Mouse (Mus musculus): ENCODE measurements around the gene Gpc5.
A peak's percentile ranks its signal among the peaks of the same experiment; 100 is the strongest.

The Gpc5 gene

DNA sequence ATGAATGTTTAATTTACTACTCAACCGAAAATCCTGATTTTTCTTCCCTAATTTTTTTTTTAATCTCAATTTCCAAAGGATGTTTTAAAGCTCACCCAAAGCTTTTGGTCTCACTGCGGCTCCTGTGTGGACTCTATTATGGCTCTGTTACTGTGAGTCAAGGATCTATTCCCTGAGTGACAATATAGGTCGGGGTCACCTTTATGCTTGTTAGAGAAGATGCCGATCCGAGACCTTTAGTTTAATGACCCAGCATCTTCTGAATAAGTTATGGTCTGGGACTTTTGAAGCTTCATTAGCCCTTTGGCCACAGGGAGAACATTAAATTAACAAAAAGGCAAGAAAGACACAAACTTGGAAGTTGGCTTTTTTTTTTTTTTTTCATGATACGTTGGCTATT lies 408.8 kb downstream of the Gpc5 start:
- DNase-seq (ENCODE audit: extremely low spot score, low spot score), result no peak

DNA sequence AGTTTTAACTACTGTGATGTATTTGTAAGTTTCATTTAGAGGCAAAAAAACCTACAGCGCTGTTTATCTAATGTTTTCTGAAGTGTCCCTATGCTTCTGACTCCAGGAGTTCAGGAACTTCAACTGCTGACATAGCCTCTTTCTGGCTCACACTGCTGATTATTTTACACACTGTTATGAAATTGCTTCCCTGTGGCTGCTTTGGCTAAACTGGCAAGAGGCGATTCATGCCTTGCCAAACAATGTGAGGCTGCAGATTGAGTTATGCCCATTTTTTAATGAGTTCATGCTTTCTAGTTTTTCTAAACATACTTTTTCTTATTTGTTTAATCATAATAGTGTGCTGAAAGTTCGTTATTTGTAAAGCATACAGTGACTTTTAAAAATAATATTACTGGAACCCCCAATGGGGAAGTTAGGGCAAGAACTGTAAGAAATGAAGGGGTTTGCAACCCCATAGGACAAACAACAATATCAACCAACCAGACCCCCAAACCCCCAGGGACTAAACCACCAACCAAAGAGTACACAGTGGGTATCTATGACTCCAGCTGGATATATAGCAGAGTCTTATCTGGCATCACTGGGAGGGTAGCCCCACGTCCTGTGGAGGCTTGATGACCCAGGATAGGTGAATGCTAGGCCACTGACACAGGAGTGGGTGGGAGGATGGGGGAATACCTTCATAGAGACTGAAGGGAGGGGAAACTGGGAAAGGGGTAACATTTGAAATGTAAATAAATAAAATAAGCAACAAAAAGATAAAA lies 454.7 kb downstream of the Gpc5 start:
- DNase-seq (ENCODE audit: extremely low spot score, low spot score), result no peak

DNA sequence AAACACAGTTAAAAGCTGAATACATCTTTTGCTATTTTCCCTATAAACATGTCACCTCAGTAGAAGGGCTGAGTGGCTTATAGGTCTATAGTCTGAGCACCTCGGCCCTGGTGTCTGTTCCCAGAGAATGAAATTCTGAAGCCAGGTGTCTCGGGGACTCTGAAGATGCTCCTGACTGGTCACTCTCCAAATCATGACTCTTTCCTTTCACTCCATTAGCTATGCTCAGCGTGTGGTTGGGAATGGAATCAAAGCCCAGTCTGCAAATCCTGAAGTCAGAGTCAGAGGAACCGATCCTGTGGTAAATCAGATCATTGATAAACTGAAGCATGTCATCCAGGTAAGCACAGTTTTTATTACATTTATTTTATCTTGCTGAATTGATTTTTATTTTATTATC lies 460.0 kb downstream of the Gpc5 start:
- no peak for DNase-seq (ENCODE audit: extremely low spot score, low spot score)

GRCm38 (mm10) chr14:115580466-115581255 lies 488.6 kb downstream of the Gpc5 start:
- no peak for DNase-seq (ENCODE audit: extremely low spot score, low spot score)

- no peak for DNase-seq (ENCODE audit: extremely low spot score, low spot score)
These were observed 489.2 kb downstream of the Gpc5 start for GRCm38 (mm10) chr14:115581256-115581633.

DNA sequence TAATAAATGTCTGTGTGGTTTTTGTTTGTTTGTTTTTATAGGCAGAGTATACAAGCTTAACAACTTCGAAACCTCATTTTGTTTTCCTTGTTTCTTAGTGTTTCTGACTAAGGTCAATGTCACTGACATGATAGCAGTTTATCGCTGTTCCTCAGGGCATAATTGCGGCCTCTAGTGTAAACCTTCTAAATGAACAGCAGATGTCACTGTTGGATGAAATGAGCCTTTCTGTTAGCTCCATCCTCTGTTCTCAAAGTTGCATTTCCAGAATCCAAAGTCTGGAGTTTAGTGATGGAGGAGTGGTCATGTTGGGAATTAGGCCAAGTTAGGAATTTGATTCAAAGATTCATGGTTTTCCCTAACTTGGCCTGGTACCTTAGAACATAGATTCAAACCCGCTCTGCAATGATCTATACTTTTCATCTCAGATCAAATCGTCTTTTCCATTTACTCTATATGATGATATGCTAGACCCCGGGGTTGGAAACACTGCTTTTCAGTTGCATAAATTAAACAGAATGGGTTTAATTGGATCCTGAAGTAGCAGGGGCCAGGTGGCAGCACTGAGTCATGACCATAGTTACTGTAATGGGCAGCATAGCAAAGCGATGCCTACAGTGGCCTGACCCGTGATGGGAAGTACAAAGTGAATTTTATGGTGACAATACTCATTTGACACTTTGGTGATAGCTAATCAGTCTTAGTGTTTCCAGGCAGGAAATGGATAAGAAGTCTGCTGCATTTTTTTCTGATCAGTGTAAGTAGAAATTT lies 508.4 kb downstream of the Gpc5 start:
- no peak for DNase-seq (ENCODE audit: extremely low spot score, low spot score)

DNA sequence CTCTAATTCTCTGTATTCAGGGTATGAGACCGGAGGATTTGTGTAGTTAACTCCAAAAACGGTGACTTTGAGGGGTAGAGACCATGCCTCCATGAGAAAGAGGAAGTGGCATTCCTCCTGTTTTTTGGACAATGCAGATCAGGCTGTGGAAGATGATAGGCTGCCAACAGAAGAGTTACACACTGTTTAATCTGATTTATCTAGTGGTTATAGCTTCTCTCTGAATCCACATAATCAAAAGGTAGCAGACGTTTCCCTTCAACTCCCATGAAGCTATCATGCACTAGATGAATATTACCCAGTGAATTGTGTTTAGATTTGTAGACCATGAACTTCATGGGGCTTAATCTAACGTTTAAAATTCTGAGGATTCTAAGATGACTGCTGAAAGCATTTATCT lies 522.1 kb downstream of the Gpc5 start:
- DNase-seq (ENCODE audit: extremely low spot score, low spot score), result no peak

GRCm38 (mm10) chr14:115616305-115616704 lies 524.3 kb downstream of the Gpc5 start:
- DNase-seq (ENCODE audit: extremely low spot score, low spot score), result no peak

- DNase-seq (ENCODE audit: extremely low spot score, low spot score), result no peak
These were observed 524.8 kb downstream of the Gpc5 start for GRCm38 (mm10) chr14:115616846-115617245.

- no peak for DNase-seq (ENCODE audit: extremely low spot score, low spot score)
These were observed 528.5 kb downstream of the Gpc5 start for GRCm38 (mm10) chr14:115620473-115620872.

DNA sequence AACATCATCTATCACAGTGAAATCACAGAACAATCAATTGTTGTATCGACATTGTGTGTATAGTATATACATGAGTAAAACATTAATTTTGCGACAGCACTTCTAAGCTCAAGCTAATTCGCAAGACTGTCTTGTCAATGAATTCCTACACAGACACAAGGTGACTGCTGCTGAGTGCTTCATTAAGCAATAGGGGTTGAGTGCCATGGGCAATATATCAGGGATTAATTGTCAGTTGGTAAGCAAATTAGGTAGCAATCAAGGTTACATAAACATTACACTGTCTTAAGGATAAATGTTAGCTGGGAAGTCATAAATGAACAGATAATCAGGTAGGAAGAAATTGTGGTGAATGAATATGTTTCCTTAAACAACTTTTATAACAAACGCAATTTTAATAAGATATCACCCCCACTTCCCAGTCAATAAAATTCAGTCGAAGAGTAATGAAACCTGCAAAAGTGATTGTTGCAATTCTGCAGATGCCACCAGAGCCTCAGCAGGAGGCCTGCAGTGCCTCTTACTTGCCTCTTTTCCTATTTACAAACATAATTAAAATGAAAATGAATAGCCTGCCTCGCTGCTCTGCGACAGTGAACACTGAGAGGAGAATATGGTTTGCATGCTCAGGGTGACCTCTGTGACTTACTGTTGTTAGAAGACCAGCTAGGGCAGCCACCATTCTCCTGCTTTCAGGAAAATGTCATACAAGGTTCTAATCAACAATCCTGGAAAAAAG lies 539.3 kb downstream of the Gpc5 start:
- DNase-seq (ENCODE audit: extremely low spot score, low spot score), result no peak

DNA sequence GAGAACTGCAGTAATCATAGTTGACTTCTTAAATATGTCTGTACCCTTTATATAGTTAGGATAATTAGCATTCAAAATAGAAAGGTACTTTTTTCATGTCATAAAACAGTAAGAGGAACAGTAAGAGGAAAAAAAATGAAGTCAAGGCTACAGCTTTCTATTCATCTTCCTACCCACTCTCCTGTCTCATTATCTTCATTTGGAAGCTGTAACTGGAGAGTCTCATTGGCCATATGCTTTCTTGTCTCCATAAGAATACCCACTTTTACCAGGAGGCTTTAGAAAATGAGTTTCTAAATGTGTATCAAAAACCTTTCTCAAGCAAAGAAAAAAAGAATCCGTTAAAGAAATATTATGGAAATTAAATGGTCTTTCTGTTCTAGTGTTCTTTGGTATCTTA lies 541.3 kb downstream of the Gpc5 start:
- no peak for DNase-seq (ENCODE audit: extremely low spot score, low spot score)

- no peak for DNase-seq (ENCODE audit: extremely low spot score, low spot score)
These were observed 587.9 kb downstream of the Gpc5 start for GRCm38 (mm10) chr14:115679875-115680274.

- DNase-seq (ENCODE audit: extremely low spot score, low spot score), result no peak
These were observed 654.0 kb downstream of the Gpc5 start for GRCm38 (mm10) chr14:115746013-115746412.

- DNase-seq (ENCODE audit: extremely low spot score, low spot score), result no peak
These were observed 668.2 kb downstream of the Gpc5 start for GRCm38 (mm10) chr14:115760241-115760640.

DNA sequence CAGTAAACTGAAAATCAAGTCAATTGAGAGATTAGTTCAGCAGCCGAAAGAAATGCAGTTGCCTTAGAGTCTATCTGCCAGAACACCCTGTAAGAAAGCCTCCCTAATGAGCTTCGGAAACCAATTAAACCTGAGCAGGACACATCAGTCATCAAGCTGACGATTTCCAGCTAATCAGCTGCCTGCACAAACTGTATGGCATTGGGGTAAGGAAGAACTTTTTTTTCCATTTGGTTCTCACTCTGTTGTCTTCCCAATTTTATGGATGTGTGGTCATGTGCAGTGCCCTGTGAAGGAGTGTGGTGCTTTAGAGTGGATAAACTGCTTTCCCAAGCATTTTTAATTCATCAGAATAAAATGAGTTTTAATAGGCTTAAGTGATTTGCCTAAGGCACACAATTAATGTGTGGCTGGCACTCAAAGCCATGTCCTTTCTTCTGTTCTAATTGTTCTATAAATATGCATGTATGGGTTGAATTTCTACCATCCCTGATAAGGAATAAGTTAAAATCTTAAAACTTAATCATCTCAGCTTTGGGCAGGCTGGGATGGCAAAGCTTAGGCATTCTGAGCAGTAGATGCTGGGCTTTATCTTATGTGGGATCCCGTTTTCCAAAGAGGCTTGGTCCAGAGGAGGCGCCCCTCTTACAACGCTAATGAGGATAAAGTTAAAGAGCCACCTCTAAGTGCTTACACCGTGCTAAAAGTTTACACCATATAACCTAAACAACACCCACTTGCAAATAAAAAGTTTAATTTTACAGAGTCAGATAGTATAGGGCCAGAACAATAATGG lies 687.6 kb downstream of the Gpc5 start:
- DNase-seq (ENCODE audit: extremely low spot score, low spot score), result no peak

DNA sequence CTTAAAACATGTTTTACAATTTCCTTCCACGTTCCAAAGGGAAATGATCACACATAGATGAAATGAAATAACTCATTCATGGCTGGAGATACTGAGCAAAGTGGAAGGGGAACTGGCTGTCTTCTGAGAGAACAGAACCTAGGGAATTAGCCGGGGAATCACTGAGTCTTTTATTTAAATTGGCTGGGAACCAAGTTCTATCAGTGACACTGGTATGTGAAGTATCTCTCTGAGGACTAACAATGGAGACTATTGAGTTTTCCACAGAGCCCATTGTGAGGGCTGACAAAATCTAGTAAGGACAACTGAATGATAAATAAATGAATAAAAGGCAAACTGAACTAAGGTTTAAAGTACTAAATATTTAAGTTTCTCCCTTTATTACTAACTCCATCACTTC lies 712.7 kb downstream of the Gpc5 start:
- no peak for DNase-seq (ENCODE audit: extremely low spot score, low spot score)

DNA sequence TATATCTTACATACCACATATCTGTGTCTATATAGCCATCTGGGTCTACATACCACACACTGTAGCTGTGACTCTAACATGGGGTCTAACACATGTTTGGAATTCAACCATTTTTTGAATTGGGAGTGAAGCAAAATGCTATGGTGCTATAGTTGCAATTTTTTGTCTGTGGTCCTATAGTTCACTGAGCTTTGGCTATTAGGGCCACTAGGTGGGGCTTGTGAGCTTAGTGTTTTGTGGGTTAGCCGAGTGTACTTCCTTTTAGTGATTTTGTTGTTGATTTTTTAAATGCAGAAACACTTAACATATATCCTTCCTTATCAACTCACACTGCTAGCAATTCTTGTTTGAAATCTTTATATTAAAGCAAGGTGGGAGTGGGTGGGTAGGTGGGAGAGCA lies 727.0 kb downstream of the Gpc5 start:
- DNase-seq (ENCODE audit: extremely low spot score, low spot score), result peak; percentile 23

DNA sequence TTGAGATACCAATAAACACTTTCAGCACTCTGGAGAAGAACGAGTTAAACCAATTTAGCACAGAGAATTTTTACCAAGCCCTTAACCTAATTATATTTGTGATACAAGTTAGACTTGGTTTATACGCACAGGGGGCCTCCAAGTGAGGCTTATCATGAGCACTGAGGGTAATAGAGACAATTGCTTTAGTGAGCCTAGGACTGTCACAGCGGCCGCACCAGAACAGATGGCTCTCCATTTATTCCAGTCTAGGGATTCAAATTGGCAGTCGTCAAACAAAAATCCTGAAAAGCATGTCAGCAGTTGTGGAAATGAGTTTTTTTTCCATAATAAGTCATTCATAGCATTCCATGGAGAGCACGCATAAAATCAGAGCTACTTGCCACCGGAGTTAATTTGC lies 729.6 kb downstream of the Gpc5 start:
- DNase-seq (ENCODE audit: extremely low spot score, low spot score), result no peak

DNA sequence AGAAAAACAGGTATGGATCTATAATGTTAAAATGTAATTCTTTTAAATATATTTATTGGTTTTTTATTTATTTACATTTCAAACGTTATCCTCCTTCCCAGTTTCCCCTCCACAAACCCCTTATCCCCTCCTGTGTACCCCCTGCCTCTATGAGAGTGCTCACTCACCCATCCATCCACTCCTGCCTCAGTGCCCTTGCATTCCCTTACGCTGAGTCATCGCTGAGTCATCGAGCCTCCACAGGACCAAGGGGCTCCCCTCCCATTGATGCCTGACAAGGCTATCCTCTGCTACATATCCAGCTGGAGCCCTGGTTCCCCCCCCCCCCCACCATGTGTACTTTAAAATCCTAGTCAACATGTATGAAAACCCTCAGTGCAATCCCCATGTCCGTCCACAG lies 738.5 kb downstream of the Gpc5 start:
- DNase-seq (ENCODE audit: extremely low spot score, low spot score), result no peak
